Mouse (Mus musculus) liver (tissue): ENCODE data around the gene Nup62.

Experiments
- DNase-seq: peaks from one replicate; pipeline ENCODE4 v3.0.0-alpha.2; 2020; ENCODE audit warnings: mixed read lengths

Nup62 gene

GRCm38 (mm10) chr7:44815721-44816469 is at the start of gene Nup62, which contains the start of gene Il4i1:
TSS of gene Nup62 (plus strand) at chr7:44816088.
TSS of gene Il4i1 (plus strand) at chr7:44816387.
- DNase-seq = peak; percentile 99

DNA sequence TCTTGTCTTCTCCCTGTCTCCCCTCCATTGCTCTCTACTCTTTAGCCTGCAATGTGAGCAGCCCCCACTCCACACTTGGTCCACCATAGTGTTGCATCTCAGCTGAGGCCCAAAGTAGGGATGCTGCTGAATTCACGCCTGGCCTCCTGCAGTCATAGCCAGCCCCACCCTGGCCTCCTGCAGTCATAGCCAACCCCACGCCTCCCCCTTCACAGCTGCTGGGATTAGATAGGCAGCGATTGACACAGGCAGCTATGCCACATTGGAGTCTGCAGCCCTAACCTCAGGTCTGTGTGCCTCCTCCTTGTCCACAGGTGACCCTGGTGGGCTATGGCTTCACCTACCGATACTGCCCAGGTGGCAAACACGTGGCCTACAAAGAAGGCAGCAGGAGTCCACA is 47.8 kb upstream of the Nup62 start:
- peak; percentile 84 for DNase-seq

DNA sequence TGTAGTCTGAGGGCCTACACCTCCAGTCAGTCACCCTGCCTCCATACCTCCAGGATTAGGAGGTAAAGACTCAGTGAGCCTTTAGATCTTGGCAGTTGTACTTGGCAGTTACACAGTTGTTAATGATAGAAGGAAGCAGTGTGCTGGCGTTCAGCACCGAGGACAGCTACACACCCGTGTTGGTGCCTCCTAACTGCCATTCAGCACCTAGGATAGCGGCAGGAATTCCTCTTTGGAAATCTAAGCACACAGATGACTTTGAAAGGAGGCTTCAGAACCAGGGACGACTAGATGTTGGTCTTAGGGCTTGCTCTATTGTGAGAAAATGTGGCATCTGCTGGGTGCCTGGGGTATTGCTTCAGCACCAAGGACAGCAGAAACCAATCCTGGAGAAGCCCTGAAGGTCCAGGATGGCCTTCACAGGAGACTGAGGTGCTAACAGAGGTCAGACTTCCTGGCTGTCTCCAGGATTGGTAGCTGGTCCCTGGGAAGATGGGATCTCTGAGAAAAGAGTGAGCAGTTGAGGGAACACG is 45.8 kb upstream of the Nup62 start:
- peak; percentile 75 for DNase-seq

DNA sequence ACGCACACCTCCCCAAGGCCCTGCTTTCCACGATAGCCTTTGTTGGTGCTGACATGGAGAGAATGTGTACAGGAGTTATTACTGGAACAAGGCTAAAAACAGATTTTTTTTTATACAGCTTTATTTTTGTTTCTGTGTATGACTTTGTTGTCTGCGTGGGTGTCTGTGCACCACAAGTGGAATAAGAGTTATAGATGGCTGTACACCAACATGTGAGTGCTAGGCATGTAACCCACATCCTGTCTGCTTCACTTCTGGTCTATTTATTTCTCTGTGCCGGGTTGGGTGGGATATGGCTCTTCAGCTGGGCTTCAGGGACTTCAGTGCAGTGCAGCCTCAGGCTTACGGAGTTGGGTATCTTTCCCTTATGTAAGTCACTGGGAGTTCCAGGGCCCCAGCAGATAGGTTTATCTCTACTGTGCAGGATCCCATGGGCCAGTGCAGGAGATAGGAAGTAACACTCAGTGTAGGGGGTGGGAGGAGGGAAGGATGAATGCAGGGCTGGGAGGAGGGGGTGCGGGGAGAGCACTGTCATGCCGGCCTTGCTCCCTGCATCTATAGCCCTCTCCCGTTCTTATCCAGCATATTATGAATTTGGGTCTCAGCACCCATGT is 43.2 kb upstream of the Nup62 start:
- DNase-seq = peak; percentile 82

- DNase-seq = peak; percentile 60
Measured at GRCm38 (mm10) chr7:44776849-44777498, 38.9 kb upstream of the Nup62 start.

- DNase-seq = peak; percentile 2
Measured at GRCm38 (mm10) chr7:44780101-44780500, 35.8 kb upstream of the Nup62 start.

GRCm38 (mm10) chr7:44789531-44789930 is 26.4 kb upstream of the Nup62 start:
- peak; percentile 1 for DNase-seq

GRCm38 (mm10) chr7:44790066-44790465 is 25.8 kb upstream of the Nup62 start:
- DNase-seq = peak; percentile 1

DNA sequence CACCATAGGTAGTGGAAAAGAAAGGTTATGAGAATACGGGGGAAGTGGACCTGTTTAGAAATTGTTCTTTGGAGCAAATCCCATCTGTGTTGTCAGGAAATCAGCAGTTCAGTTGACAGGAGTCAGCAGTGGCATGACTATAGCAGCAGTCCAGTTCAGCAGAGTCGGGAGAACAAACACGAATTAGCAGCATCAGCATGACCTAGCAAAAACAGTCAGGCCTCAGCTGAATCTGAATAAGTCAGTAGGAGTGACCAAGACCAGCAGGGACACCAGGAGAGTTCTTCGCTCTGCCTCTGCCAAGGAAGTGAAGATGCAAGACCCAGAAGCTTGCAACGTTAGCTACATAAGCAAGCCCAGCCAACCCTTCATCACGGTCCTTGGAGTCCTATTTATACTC is 23.1 kb upstream of the Nup62 start:
- peak; percentile 9 for DNase-seq

GRCm38 (mm10) chr7:44808927-44809326 is 7.0 kb upstream of the Nup62 start:
- no peak for DNase-seq

GRCm38 (mm10) chr7:44809466-44809865 is 6.4 kb upstream of the Nup62 start:
- peak; percentile 1 for DNase-seq

- DNase-seq = no peak
Measured at GRCm38 (mm10) chr7:44810365-44810764, 5.5 kb upstream of the Nup62 start.

DNA sequence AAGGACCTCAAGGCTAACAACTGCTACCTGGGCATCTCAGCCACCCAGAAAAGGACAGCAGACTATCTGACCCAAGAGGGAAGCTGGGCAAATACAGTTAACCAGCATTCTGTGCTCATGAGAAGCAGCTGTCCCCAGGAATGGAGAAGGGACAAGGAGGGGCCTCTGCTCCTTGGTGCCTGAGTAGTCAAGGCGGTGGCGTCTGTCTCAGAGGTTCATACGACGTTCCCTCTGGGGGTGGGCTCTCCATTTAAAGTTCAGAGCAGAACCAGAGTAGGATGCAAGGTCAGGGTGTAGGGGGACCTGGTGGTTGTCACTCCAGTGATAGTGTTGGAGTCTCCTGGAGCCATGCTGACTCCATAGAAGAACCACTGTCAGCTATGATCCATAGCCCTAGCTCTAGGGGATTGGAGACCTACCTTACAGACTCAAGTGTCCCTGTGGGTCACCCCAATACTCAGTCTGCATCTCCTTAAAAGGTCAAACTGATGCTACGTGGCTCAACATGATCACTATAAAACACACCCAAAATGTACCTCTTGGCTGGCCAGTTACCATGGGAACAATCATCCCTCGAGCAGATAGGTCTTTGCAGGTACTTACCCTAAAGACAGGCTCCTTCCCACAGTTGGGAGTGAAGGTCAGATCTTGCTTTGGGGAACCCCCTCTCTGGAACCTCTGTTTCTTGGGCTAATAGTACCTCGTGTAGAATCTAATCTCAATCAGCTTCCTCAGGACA is 4.9 kb upstream of the Nup62 start:
- peak; percentile 0 for DNase-seq

GRCm38 (mm10) chr7:44812651-44813325 is 3.1 kb upstream of the Nup62 start:
- peak; percentile 2 for DNase-seq

DNA sequence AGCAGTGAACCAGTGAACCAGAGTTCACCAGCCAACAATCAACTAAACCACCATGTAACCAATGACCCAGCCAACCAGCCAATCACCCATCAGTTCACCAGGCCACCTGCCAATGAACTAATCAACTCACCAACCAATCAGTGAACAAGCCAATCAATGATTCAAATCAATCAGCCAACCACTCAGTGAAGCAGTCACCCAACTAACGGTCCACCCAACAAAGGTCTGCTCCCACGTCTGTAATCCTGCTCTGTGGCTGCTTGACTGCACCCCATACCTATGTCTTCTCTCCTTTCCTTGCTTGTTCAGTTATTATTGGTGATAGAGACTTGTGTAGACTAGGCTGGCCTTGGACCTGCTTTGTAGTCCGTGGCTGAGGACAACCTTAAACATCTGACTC is 1.9 kb upstream of the Nup62 start:
- peak; percentile 0 for DNase-seq

DNA sequence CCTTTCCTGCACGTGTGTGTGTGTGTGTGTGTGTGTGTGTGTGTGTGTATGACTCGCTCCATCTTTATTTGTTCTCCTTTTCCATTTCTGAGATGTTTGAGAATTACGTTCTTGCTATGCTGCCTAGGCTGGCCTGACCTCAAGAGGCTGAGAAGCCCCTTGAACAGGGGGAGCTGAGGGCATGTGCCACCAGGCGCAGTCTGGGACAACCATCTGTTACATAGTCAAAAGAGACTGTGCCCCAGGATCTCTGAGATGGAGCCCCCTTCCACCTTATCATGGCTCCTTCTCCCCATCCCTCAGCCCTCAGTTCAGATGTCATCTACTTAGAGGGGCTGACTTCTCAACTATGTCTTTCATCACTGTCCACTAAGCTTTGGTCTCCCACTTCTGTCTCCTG is 1.5 kb upstream of the Nup62 start:
- DNase-seq = peak; percentile 1

GRCm38 (mm10) chr7:44814952-44815553 is 835 bp upstream of the Nup62 start:
- peak; percentile 12 for DNase-seq

DNA sequence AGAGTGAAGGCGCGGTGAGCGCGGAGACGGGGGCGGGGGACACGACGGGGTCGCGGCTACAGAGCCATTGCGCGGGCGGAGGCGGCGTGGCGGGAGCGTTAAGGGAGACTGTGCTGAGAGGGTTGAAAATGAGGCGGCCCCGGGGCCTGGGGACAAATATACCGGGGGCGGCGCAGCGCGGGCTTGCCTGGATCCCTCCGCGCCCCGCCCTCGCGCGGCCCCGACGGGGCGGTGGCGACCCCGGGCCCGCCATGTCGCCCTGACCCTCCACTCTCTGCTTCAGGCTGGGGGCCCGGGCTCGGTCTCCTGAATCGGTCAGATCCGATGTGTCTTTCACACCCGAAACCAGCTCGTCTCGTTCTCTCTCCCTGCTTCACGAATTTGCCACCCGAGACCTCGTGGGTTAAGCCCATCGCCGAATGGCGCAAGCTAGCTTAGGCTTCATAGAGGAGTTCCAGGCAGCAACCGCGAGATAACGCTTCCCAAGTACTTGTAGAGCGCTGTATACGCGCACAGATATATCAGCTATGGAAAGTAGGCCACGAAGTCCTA is 658 bp downstream of the Nup62 start, which contains the start of gene Atf5:
Gene Atf5, minus strand, starts transcription at position 189 of the 552 bp plus-strand sequence.
- peak; percentile 73 for DNase-seq

DNA sequence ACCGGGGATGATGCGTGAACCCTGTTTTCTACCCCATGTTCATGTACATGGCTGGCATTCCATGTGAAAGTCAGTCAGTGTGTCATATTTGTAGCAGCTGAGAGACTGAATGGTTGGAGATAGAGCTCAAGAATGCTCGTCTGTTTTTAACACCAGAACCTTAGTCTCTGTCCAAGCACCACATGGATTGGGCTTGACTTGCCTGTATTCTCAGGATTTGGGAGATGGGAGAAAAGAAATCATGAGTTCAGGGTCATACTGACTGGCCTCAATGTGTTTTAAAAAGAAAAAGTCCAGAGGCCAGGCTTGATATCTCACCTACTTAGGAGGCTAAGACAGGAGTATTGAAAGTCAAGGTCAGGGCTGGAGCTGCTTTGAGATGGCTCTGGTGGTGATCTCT is 1.6 kb downstream of the Nup62 start:
- DNase-seq = no peak

DNA sequence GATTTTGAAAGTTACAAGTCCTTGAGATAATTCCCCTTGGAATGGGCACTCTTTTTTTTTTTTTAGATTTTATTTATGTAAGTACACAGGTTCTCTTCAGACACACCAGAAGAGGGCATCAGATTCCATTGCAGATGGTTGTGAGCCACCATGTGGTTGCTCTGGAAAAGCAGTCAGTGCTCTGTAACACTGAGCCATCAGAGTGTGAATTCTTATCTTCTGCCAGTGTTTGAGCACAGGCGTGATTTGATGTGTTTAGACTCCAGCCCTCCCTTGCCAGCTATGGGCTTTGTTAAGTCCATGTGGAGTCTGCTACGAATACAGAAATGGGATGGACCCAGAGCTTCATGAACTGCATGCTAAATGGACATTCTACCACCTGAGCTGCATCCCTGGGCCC is 2.3 kb downstream of the Nup62 start:
- DNase-seq = peak; percentile 5

- DNase-seq = peak; percentile 60
Measured at GRCm38 (mm10) chr7:44818751-44819235, 2.9 kb downstream of the Nup62 start.
